ENCODE assay signal across 20 mouse cellular contexts in the genomic region with DNA sequence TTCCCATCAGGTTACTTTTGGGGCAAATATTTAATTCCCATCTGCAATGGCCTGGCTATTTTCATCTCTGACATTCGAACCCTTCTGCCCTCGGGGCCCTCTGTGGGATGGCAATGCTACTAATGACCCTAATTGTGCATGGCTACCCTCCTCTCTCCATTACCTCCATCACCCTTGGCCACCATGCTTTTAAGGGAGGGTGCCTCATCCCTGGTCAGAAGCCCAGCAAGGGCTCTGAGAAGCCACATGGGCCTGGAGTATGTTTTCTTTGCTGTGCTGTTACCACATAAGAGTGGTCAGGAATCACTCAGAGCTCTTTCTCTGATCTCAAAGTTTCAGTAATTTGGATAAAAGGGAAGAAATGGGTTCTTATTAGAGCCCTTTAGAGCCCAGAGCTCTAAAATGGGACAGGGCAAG. TPM values are rescaled to one million over a fixed set of nuclear protein-coding genes. Genes with fewer than 3 reads are reported as not detected.
DNase-seq lines count a peak whose midpoint lies in the region; ATAC-seq and TF ChIP-seq lines count a peak whose summit lies in the region.
"Had no signal": no experiment of that assay in that cellular context is flagged by ENCODE, and none has a peak within 500 bp of the region (broad histone marks: within the 10 kb centered on the region; RNA-seq: fewer than 3 reads in every experiment).

No protein-coding gene starts in this region.

- no peaks in the 10 kb centered on the region for H3K4me1 ChIP-seq in hindbrain, embryonic 10.5 days (replicated peaks)
- H3K4me1 ChIP-seq in hindbrain, embryonic 16.5 days (ENCODE audit: control insufficient read depth, insufficient read depth, low read depth, low read length) = no peaks in the 10 kb centered on the region
- H3K4me1 ChIP-seq in stomach, postnatal 0 days (replicated peaks; ENCODE audit: control insufficient read depth, insufficient read depth) = no peaks in the 10 kb centered on the region
- H3K4me1 ChIP-seq in forebrain, embryonic 12.5 days = no peaks in the 10 kb centered on the region
- H3K4me1 ChIP-seq: forebrain, embryonic 15.5 days; midbrain, embryonic 13.5 days had no signal

- H3K9me3 ChIP-seq in hindbrain, embryonic 10.5 days = peaks cover 92% of the 10 kb centered on the region
- peaks cover 75% of the 10 kb centered on the region for H3K9me3 ChIP-seq in hindbrain, embryonic 16.5 days (ENCODE audit: control insufficient read depth, low read length)
- peaks cover 23% of the 10 kb centered on the region for H3K9me3 ChIP-seq in stomach, postnatal 0 days (ENCODE audit: control insufficient read depth, low read length)
- peaks cover 88% of the 10 kb centered on the region for H3K9me3 ChIP-seq in forebrain, embryonic 12.5 days

- TF ChIP-seq CTCF in stomach, postnatal 0 days (IDR thresholded peaks at IDR 0.05; ENCODE audit: low read depth) = no peak

- 86% methylated on average over 2 of the region's 2 CpGs for WGBS in hindbrain, embryonic 10.5 days
- 83% methylated on average over 2 of the region's 2 CpGs for WGBS in hindbrain, embryonic 16.5 days
- WGBS in stomach, postnatal 0 days = 79% methylated on average over 2 of the region's 2 CpGs
- 82% methylated on average over 2 of the region's 2 CpGs for WGBS in forebrain, embryonic 12.5 days

- DNase-seq in hindbrain, embryonic 10.5 days (ENCODE audit: low spot score) = peak; percentile 3
- peak; percentile 3 for DNase-seq in thymus, postnatal 0 days (ENCODE audit: low spot score)
- no peak for DNase-seq in thymus, postnatal 14 days
- peak; percentile 21 for DNase-seq in stomach, postnatal 0 days (ENCODE audit: low spot score)
- DNase-seq: adrenal gland, adult 8-10 months; cerebellum, adult 11-12 months; cerebellum, postnatal 36 days; kidney, adult 11 months; kidney, postnatal 36 days; liver; lung, adult 2 months; thymus, postnatal 36 days had no signal

- H3K9ac ChIP-seq in hindbrain, embryonic 16.5 days (ENCODE audit: low read depth, low read length) = no peak overlapping the region
- no peak overlapping the region for H3K9ac ChIP-seq in stomach, postnatal 0 days (ENCODE audit: low read length)
- no peak overlapping the region for H3K9ac ChIP-seq in forebrain, embryonic 12.5 days
- H3K9ac ChIP-seq: forebrain, embryonic 15.5 days; midbrain, embryonic 13.5 days had no signal

- H3K4me3 ChIP-seq in hindbrain, embryonic 10.5 days = no peak overlapping the region
- H3K4me3 ChIP-seq in hindbrain, embryonic 16.5 days (ENCODE audit: low read length) = no peak overlapping the region
- H3K4me3 ChIP-seq in stomach, postnatal 0 days (ENCODE audit: low read depth, low read length) = no peak overlapping the region
- no peak overlapping the region for H3K4me3 ChIP-seq in forebrain, embryonic 12.5 days (replicated peaks)
- H3K4me3 ChIP-seq: forebrain, embryonic 15.5 days; midbrain, embryonic 13.5 days had no signal

- no peak overlapping the region for H3K4me2 ChIP-seq in hindbrain, embryonic 16.5 days (ENCODE audit: low read length)
- no peak overlapping the region for H3K4me2 ChIP-seq in stomach, postnatal 0 days (replicated peaks; ENCODE audit: low read depth)
- H3K4me2 ChIP-seq in forebrain, embryonic 12.5 days = no peak overlapping the region
- H3K4me2 ChIP-seq: forebrain, embryonic 15.5 days; midbrain, embryonic 13.5 days had no signal

- H3K27me3 ChIP-seq in hindbrain, embryonic 10.5 days (ENCODE audit: insufficient read depth, poor library complexity, severe bottlenecking) = no peaks in the 10 kb centered on the region
- no peaks in the 10 kb centered on the region for H3K27me3 ChIP-seq in hindbrain, embryonic 16.5 days (replicated peaks; ENCODE audit: control insufficient read depth, insufficient read depth, low read length)
- H3K27me3 ChIP-seq in stomach, postnatal 0 days (ENCODE audit: control insufficient read depth, insufficient read depth, low read length) = no peaks in the 10 kb centered on the region
- no peaks in the 10 kb centered on the region for H3K27me3 ChIP-seq in forebrain, embryonic 12.5 days
- H3K27me3 ChIP-seq: forebrain, embryonic 15.5 days; midbrain, embryonic 13.5 days had no signal

- ATAC-seq in hindbrain, embryonic 16.5 days = no peak
- 0 out of 2 replicates have a peak, but pooled peaks have one; percentile 5 for ATAC-seq in erythroid progenitor cell, adult 5-6 weeks (replicated peaks; ENCODE audit: low FRiP score, poor library complexity, severe bottlenecking)
- ATAC-seq in stomach, postnatal 0 days (ENCODE audit: low FRiP score, low TSS enrichment) = no peak
- ATAC-seq in forebrain, embryonic 12.5 days (ENCODE audit: low FRiP score) = no peak
- ATAC-seq in megakaryocyte-erythroid progenitor cell, adult 5-6 weeks (replicated peaks; ENCODE audit: low FRiP score, low TSS enrichment, poor library complexity, severe bottlenecking) = no peak
- ATAC-seq: forebrain, embryonic 15.5 days; midbrain, embryonic 13.5 days had no signal

- no peak for TF ChIP-seq EP300 in stomach, postnatal 0 days (optimal IDR thresholded peaks at IDR 0.05)

- no peaks in the 10 kb centered on the region for H3K36me3 ChIP-seq in hindbrain, embryonic 10.5 days
- H3K36me3 ChIP-seq in hindbrain, embryonic 16.5 days (ENCODE audit: control insufficient read depth, insufficient read depth, low read length) = no peaks in the 10 kb centered on the region
- no peaks in the 10 kb centered on the region for H3K36me3 ChIP-seq in stomach, postnatal 0 days (ENCODE audit: control insufficient read depth, insufficient read depth, low read length)
- H3K36me3 ChIP-seq in forebrain, embryonic 12.5 days (replicated peaks) = no peaks in the 10 kb centered on the region
- H3K36me3 ChIP-seq: forebrain, embryonic 15.5 days; midbrain, embryonic 13.5 days had no signal

- H3K27ac ChIP-seq in hindbrain, embryonic 10.5 days = no peak overlapping the region
- no peak overlapping the region for H3K27ac ChIP-seq in hindbrain, embryonic 16.5 days (ENCODE audit: low read depth, low read length)
- no peak overlapping the region for H3K27ac ChIP-seq in stomach, postnatal 0 days (replicated peaks)
- H3K27ac ChIP-seq in forebrain, embryonic 12.5 days = no peak overlapping the region
- H3K27ac ChIP-seq: forebrain, embryonic 15.5 days; midbrain, embryonic 13.5 days had no signal

RNA-seq across cellular contexts. Expression of a gene that starts 22.1 kb away (rescaled TPM):
- polyA plus RNA-seq in hindbrain, embryonic 10.5 days (2016; fragmentation: Nextera tagmentation; extraction: Ambion mirVana) = not detected in 2 replicates
- polyA plus RNA-seq in hindbrain, embryonic 16.5 days (2015; fragmentation: Nextera tagmentation; extraction: Ambion mirVana) = 0.10 and 0.14 TPM in 2 replicates
- not detected in 2 replicates for polyA plus RNA-seq in thymus, postnatal 0 days (2015; fragmentation: Nextera tagmentation; extraction: Ambion mirVana)
- total RNA-seq in erythroid progenitor cell, adult 5-6 weeks (2015; ENCODE audit: low replicate concordance) = not detected in 2 replicates
- not detected in 2 replicates for total RNA-seq in erythroid progenitor cell, adult 5-6 weeks (2017; ENCODE audit: low replicate concordance)
- 0.02 and 0.06 TPM in 2 replicates for polyA plus RNA-seq in stomach, postnatal 0 days (2015; fragmentation: Nextera tagmentation; extraction: Ambion mirVana)
- polyA plus RNA-seq in forebrain, embryonic 12.5 days (2016; fragmentation: Nextera tagmentation; extraction: Ambion mirVana) = not detected in 2 replicates
- not detected in 2 replicates for total RNA-seq in megakaryocyte-erythroid progenitor cell, adult 5-6 weeks (2014; fragmentation: Nextera tagmentation)
- total RNA-seq in megakaryocyte-erythroid progenitor cell, adult 5-6 weeks (2017) = not detected in 2 replicates
- total RNA-seq: adrenal gland, adult 8-10 months; gastrocnemius, postnatal 4 days; hematopoietic stem cell, adult 5-6 weeks had no signal
- polyA plus RNA-seq: lung, adult 2 months had no signal

RNA-seq across cellular contexts. Expression of a gene that starts 22.1 kb away (rescaled TPM):
- 169 and 205 TPM in 2 replicates for polyA plus RNA-seq in hindbrain, embryonic 10.5 days (2016; fragmentation: Nextera tagmentation; extraction: Ambion mirVana)
- 66.4 and 80.3 TPM in 2 replicates for polyA plus RNA-seq in hindbrain, embryonic 16.5 days (2015; fragmentation: Nextera tagmentation; extraction: Ambion mirVana)
- 82.7 and 102 TPM in 2 replicates for polyA plus RNA-seq in thymus, postnatal 0 days (2015; fragmentation: Nextera tagmentation; extraction: Ambion mirVana)
- total RNA-seq in erythroid progenitor cell, adult 5-6 weeks (2015; ENCODE audit: low replicate concordance) = 297 and 306 TPM in 2 replicates
- 349 and 388 TPM in 2 replicates for total RNA-seq in erythroid progenitor cell, adult 5-6 weeks (2017; ENCODE audit: low replicate concordance)
- polyA plus RNA-seq in stomach, postnatal 0 days (2015; fragmentation: Nextera tagmentation; extraction: Ambion mirVana) = 30.0 and 34.1 TPM in 2 replicates
- 209 and 210 TPM in 2 replicates for polyA plus RNA-seq in forebrain, embryonic 12.5 days (2016; fragmentation: Nextera tagmentation; extraction: Ambion mirVana)
- 203 and 209 TPM in 2 replicates for total RNA-seq in megakaryocyte-erythroid progenitor cell, adult 5-6 weeks (2014; fragmentation: Nextera tagmentation)
- 173 and 190 TPM in 2 replicates for total RNA-seq in megakaryocyte-erythroid progenitor cell, adult 5-6 weeks (2017)
